Mouse (Mus musculus): ENCODE data around the gene Plekhh3.

DNA sequence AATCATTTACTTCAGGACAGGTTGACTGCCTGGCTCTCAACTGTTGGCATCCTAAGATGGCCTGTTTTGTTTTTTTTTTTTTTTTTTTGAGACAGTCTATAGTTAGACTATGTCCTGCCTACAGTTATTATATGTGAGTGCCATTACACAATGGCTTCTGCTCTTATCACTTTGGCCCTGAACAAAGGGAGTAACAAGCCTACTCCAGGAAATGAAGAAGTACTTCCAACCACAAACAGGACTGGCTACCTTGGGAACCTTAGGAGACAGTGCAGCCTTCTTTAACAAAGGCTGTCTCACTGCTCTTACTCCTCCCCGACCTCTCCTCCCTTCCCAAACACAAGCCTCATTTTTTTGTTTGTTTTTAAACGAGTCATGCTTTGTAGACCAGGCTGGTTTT lies 49.7 kb upstream of the Plekhh3 start:
- TF ChIP-seq CTCF (IDR thresholded peaks at IDR 0.05; ENCODE audit: low read depth) (no peak), EP300 (IDR thresholded peaks at IDR 0.05; ENCODE audit: low read depth) (no peak)
